Mouse (Mus musculus): Measurements from ENCODE around the gene Olfr222. TPM values are rescaled to one million over a fixed set of nuclear protein-coding genes. Genes with fewer than 3 reads are reported as not detected.
"Not testable (repeated sequence)": the region's sequence is repeated elsewhere in the genome, so short reads cannot be mapped to it uniquely, and the experiment has no call there.

Gene Olfr222
- total RNA-seq (2021) = not detected
- long read RNA-seq, experiment 1 = 0 reads
- long read RNA-seq, experiment 2 = 0 reads

- DNase-seq = not testable (repeated sequence)
Measured at GRCm38 (mm10) chr11:59576135-59576534, at the start of gene Olfr222. Olfr222 (minus strand) TSS chr11:59576235.

DNA sequence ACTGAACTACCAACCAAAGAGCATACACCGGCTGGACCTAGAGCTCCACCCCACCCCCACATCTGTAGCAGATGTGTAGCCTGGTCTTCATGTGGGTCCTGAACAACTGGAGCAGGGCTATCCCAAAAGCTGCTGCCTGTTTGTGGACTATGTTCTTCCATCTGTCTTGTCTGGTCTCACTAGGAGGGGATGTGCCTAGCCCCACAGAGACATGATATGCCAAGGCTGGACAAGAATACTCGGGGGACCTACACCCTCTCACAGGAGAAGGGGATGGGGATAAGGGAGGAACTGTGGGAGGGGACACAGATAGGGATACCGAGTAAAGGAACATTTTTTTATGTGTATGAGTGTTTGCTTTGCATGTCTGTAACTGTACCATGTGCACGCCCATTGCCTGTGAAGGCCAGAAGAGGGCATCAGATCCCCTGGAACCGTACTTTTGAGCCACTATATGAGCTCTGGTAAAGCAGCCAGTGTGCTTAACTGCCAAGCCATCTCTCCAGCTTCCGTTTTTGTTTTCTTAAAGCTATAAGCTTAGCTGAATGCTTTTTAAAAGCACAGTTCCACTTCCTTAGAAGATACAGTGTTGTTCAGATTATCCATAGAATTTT lies 48.1 kb upstream of the Olfr222 start:
- peak; percentile 65 for DNase-seq

DNA sequence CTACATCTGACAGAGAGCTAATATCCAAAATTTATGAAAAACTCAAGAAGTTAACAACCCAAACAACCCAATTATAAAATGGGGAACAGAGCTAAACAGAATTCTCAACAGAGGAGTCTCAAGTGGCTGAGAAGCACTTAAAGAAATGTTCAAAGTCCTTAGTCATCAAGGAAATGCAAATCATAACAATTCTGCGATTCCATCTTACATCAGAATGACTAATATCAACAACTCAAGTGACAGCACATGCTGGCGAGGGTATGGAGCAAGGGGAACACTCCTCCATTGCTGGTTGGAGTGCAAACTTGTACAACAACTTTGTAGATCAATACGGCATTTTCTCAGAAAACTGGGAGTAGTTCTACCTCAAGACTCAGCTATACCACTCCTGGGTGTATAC lies 46.2 kb upstream of the Olfr222 start:
- no peak for DNase-seq

- not testable (repeated sequence) for DNase-seq
Measured at GRCm38 (mm10) chr11:59616986-59617385, 41.0 kb upstream of the Olfr222 start.

DNA sequence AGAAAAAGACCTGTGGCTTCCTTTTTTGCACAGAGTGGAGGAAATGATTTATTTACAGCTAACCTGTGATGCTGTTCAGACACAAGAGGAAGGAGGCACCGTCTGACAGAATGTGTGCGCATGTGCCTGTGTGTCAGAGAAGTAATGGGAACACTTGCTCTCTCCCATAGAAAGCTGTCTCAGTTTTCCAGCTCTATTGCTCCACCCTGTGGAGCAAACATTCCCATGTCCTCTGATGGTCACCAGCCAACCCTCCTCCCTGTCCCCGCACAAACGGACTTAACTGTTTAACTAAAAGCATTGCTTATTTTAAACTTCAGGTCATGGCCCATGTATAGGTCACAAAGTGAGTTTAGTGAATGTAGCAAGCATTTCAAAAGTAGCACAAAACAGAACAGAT lies 38.1 kb upstream of the Olfr222 start:
- DNase-seq = peak; percentile 47

DNA sequence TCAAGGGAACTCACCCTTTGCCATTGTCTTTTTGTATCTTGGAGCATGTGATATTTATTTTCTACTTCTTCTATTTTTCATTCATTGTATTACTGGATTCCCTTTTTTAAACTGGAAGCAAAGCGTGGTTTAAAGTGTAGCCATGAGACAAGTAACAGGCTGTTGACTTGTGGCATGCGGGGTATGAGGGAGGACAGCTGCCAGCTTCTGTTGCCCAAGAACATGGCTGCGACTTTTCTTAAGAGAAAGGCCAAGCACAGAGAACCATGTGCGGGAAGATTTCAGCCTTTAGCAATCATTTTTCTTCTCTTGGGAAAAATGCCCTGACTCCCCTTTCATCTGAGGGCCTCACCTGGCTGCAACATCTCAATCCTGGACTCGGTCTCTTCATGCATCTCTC lies 35.6 kb upstream of the Olfr222 start:
- DNase-seq = no peak

GRCm38 (mm10) chr11:59602287-59602686 lies 26.3 kb upstream of the Olfr222 start:
- no peak for DNase-seq

DNA sequence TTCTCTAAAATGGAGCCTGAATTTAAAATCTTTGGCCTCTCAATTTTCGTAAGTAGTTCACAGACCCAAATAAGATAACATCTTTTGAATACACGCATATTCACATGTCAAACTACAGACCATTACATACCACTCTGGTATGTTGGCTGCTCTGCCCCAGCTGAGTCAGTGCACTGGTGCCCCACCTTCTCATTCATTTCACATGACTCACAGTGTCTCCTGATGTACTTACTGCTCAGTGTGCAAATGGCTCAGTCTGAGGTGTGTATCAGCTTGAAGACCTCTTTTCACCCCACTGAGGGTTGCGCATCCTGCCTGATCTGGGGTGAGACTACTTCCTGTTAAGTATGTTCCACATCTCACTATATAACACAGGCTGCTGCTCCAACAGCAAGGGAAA lies 24.8 kb upstream of the Olfr222 start:
- DNase-seq = no peak

- no peak for DNase-seq
Measured at GRCm38 (mm10) chr11:59599211-59599610, 23.2 kb upstream of the Olfr222 start.

- no peak for DNase-seq
Measured at GRCm38 (mm10) chr11:59596950-59597349, 20.9 kb upstream of the Olfr222 start.

DNA sequence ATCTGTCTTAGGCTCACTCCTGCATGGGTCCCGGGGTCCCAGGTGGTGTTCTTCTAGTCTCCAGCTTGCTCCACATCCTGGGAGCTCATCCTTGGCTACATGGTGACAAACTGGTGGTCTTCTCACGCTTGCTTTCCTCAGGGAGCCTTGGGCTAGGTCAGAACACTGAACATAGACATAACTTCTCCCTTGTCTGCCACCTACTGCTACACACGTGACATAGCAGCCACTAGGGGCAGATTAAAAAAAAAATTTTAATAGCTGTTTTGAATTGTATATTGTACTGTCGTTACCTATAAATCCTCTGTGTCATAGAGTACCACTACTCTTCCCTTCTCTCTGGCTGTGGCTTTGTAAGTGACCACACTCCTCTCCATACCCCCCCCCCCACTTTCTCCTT lies 20.1 kb upstream of the Olfr222 start:
- no peak for DNase-seq

GRCm38 (mm10) chr11:59593189-59593588 lies 17.2 kb upstream of the Olfr222 start, which contains the start of gene Olfr223:
Olfr223 (minus strand) TSS chr11:59593289.
- no peak for DNase-seq

DNA sequence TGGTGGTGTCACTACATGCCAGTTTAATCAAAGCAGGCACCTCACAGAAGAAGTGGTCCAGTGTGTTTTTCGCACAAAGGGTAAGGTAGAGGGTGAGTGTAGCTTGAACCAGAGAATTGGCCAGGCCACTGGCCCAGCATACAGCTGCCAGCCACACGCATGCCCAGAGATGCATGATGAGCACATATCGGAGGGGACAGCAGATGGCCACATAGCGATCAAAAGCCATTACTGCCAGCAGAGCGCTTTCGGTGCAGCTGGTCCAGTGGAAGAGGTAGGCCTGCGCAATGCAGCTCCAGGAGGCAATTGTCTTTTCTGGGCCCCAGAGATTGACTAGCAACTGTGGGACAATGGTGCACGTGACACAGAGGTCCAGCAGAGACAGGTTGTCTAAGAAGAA lies 13.5 kb upstream of the Olfr222 start:
- DNase-seq = no peak

GRCm38 (mm10) chr11:59584539-59584938 lies 8.5 kb upstream of the Olfr222 start:
- DNase-seq = peak; percentile 63

- peak; percentile 64 for DNase-seq
Measured at GRCm38 (mm10) chr11:59575726-59576125, 309 bp downstream of the Olfr222 start.

DNA sequence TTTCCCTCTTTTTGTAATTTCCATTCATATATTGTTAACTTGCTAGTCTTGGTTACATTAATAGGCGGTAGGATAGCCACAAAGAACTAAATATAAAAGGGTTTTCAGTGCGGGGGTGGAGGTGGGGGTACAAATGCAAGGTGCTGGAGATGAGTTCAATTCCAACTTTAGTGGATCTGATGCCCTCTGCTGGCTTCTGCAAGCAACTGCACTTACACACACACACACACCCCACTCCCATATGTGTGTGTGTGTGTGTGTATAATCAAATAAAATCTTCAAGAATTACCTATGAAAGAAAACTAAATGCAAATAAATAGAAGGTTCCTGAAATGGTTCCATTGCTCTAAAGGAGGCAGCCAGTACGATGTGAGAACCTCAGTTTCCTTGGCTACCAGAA lies 6.7 kb downstream of the Olfr222 start:
- peak; percentile 29 for DNase-seq

- DNase-seq = no peak
Measured at GRCm38 (mm10) chr11:59562837-59563236, 13.2 kb downstream of the Olfr222 start.

- DNase-seq = no peak
Measured at GRCm38 (mm10) chr11:59562336-59562735, 13.7 kb downstream of the Olfr222 start.

GRCm38 (mm10) chr11:59560906-59561305 lies 15.1 kb downstream of the Olfr222 start:
- no peak for DNase-seq

DNA sequence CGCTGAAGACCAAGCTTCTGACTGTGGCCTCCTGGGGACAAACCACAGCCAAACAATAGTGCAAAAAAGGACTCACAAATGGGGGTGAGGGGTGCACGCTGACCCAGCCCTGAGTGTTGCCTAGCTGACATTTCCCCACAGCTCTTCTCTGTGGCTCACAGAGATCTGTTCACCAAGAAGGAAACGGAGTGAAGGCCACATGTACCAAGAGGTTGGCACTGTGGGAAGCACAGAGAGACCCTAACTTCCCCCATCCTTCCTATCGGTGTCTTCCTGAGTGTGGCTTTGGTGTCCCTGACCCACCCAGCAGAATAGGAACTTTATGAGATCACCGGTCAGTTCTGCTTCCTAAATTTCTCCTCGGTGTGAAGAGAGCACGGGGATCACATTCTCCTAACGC lies 21.5 kb downstream of the Olfr222 start:
- DNase-seq = no peak

DNA sequence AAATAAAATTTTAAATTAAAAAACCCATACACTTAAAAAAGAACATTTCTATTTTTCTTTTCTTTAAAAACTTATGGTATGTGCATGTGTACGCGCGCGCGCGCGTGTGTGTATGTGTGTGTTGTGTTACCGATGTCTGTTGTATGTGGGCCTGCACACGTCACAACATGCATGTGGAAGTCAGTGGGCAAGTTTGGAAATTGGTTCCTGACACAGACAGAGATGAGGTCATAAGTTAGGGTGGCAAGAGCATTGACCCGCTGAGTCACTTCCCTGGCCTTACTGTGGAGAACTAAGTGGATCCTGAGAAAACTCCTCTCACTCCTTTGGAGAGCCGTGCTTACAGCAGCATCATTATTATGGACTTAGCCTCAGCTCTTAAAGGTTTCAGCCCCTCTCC lies 21.9 kb downstream of the Olfr222 start:
- no peak for DNase-seq

GRCm38 (mm10) chr11:59544005-59544404 lies 32.0 kb downstream of the Olfr222 start:
- DNase-seq = no peak

DNA sequence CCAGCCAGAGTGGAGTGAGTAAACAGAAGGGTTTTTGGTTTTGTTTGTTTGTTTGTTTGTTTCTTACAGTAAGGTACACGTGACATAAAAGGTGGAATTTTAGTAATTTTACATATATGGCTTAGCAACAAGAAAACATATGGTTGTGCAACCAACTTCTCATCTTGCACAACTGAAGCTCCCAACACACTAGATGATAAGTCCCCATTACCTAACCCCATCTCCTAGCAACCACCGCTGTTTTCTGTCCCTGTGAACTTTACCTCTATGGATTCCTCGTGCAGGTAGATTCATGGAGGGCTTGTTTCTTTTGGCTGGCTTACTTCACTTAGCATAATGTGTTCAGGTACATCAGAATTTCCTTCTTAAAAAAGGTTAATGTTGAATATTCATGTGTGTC lies 32.7 kb downstream of the Olfr222 start:
- DNase-seq = no peak

DNA sequence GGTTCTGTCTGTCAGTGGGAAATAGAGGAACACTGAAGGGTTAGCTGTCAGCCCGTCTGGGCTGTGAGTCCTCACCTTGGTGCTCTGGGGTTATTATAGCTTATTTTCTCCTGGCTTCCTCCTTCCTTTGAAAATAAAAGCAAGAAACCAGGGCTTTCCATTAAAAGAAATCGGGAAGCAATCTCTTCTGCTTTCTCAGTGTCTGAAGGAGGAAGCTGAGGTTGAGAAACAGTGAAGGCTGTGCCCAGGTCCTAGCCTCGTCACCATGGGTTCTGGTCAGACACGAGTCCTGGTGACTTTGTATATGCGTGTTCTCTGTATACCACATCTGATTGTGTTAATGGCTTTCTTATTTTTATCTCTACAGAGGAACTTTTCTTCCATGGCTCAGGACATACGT lies 33.6 kb downstream of the Olfr222 start:
- no peak for DNase-seq

GRCm38 (mm10) chr11:59541324-59541723 lies 34.7 kb downstream of the Olfr222 start, which contains the start of gene Nlrp3:
Nlrp3 (plus strand) TSS chr11:59541568.
- DNase-seq = no peak
